Mouse (Mus musculus) mouse embryonic stem cell (cell line): ENCODE data around the gene Trp63.
"Not testable (repeated sequence)": the region's sequence is repeated elsewhere in the genome, so short reads cannot be mapped to it uniquely, and the experiment has no call there.

Experiments used
- in situ Hi-C, 2 experiments: fragments of 300-500 bp; cut with MboI; formaldehyde crosslinking; loops; 1 replicate in 1 of 2; 3 replicates in 1 of 2; pipeline ENCODE4 v1.14.3; 2019 to 2020; ENCODE audit warnings: low sequenced_read_pairs in 2 of 2, low pct_unique_long_range_greater_than_20kb in 1 of 2, mixed read lengths in 1 of 2; ENCODE audit not compliant: unreplicated experiment in 1 of 2

The Trp63 gene

GRCm38 (mm10) chr16:25683531-25684248, at the start of gene Trp63:
Gene Trp63, plus strand, starts transcription at chr16:25683763.
- in situ Hi-C loops, result no loop called here

- in situ Hi-C loops, result not testable (repeated sequence)
Measured at GRCm38 (mm10) chr16:25644716-25645115, 38.8 kb upstream of the Trp63 start.

GRCm38 (mm10) chr16:25660510-25661235, 22.9 kb upstream of the Trp63 start:
- in situ Hi-C loops, result no loop called here

DNA sequence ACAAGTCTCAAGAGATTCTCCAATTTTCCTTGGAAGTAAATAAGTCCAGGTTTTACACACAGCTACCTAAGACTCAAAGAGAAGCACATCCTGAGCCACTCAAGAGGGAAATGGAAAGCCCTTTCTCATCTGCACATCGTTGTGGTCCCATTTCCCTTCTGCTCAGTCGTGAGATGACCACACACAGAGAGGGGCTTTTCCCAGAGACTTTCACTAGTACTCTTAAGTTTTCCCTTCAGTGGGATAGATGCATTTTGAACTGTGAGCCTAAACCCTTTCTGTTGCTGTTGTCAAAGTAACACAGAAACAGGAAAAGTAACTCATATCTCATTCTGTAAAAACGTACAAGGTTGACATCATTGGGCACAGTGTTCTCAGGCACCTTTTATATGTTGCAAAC, 20.4 kb upstream of the Trp63 start:
- in situ Hi-C loops, result no loop called here

- in situ Hi-C loops, result no loop called here
Measured at GRCm38 (mm10) chr16:25673861-25674440, 9.6 kb upstream of the Trp63 start.

- in situ Hi-C loops, result no loop called here
Measured at GRCm38 (mm10) chr16:25680369-25680768, 3.2 kb upstream of the Trp63 start.

DNA sequence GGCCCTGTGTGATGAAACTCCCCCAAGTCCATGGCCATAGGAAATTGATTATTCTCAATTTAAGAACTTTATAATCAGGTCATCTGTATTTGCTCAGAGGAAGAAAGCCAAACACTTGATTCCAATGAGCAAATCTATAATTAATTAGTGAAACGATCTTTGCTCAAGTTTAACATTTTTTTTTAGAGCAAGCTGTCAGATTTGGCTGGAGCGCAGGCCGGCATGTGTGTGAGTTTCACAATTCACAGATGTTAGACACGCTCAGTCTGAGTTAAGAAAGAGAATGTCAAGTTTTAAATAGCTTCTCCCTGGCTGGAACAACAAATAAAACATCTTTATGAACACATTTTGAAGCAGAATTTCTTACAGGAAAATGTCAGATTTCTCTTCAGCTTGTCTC, 1.0 kb upstream of the Trp63 start:
- in situ Hi-C loops, result no loop called here

DNA sequence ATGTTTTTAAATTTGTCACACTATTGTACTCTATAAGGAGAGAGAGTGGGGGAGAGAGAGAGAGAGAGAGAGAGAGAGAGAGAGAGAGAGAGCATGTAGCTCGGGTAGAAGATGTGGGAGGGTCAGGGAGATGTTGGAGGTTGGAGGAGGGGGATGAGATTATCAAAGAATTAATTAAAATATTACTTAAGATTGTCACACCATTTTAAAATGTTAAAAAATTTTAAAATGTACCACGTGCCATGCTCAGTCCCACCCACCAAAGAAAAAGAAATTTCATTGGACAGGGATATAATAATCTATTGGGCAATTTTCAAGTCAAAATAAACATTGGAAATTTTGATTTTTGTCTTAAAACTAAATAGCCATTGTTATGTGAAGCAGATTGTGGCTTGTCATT, 1.0 kb downstream of the Trp63 start:
- in situ Hi-C loops, result no loop called here

- in situ Hi-C loops, result no loop called here
Measured at GRCm38 (mm10) chr16:25690612-25691011, 7.0 kb downstream of the Trp63 start.

- in situ Hi-C loops, result no loop called here
Measured at GRCm38 (mm10) chr16:25701252-25701651, 17.7 kb downstream of the Trp63 start.

- in situ Hi-C loops, result no loop called here
Measured at GRCm38 (mm10) chr16:25706260-25706659, 22.7 kb downstream of the Trp63 start.

- in situ Hi-C loops, result no loop called here
Measured at GRCm38 (mm10) chr16:25715790-25716189, 32.2 kb downstream of the Trp63 start.

DNA sequence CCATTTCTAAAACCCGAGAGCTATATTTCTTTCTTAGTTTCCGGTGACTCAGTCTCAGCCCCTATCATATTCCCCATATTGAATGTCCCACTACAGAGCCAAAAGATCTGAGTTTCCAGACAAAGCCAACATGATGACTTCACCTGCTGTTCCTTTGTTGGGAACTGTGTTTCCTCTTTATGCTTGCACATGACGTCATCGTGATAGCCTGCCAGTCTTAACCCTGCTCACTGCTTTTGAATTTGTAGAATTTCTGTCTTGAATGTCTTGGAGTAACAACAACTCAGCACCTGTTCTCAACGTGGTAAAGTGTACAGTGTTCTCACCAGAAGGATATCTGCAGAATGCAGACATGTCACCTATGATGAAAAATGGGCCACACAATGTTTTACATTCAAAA, 39.6 kb downstream of the Trp63 start:
- in situ Hi-C loops, result no loop called here

GRCm38 (mm10) chr16:25727001-25727400, 43.4 kb downstream of the Trp63 start:
- in situ Hi-C loops, result no loop called here

GRCm38 (mm10) chr16:25727957-25728506, 44.5 kb downstream of the Trp63 start:
- in situ Hi-C loops, result no loop called here

GRCm38 (mm10) chr16:25736912-25737311, 53.3 kb downstream of the Trp63 start:
- in situ Hi-C loops, result no loop called here

- in situ Hi-C loops, result no loop called here
Measured at GRCm38 (mm10) chr16:25737623-25738050, 54.1 kb downstream of the Trp63 start.

- in situ Hi-C loops, result no loop called here
Measured at GRCm38 (mm10) chr16:25746807-25747206, 63.2 kb downstream of the Trp63 start.

GRCm38 (mm10) chr16:25751866-25752265, 68.3 kb downstream of the Trp63 start:
- in situ Hi-C loops, result no loop called here
